Mouse (Mus musculus): ENCODE measurements at regions not wholly inside any gene's neighbourhood (a gene's known extent, or its start where the extent isn't known, plus 50 kb on each side); places are given as distances from the start of the nearest gene placed in this dataset.

DNA sequence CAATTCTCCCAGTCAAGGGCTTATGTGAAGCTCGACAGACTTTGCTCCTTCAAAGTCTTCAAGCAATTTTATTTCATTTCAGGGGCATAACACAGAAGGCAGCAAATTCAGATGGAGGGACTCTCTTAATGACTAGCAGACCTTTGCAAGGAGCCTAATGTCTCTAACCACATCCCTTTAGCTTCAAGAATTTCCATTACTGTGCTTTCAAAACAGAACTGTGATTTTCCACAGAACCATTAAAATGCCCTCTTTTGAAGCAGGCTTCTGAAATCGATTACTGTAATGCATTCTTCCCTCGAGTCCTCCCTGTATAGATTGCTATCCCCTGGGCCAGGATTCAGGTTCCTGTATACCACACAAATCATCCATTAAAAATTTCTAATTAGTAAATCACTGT, 80.9 kb upstream of the Tac1 start:
- CTCF ChIA-PET, result no interaction called here

DNA sequence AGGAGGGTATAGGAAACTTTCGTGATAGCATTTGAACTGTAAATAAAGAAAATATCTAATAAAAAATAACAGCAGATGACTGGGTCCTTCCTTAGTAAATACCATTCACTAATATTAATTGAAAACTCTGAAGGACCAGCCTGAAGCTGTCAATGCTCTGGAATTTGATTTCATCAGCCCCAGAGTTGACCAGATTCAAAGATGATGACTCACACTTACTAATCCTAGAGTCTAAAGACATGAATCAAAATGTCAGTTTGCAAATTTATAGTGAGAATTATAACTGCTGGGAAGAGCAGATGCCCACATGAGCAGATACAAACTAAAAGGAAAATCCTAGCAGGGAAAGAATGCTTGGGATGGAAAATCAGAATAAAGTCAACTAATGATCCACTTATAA, 77.8 kb upstream of the Tac1 start:
- CTCF ChIA-PET, result no interaction called here

- CTCF ChIA-PET, result no interaction called here
These were observed 60.4 kb upstream of the Tac1 start for GRCm38 (mm10) chr6:7494299-7494698.

- CTCF ChIA-PET, result no interaction called here
These were observed 57.9 kb upstream of the Tac1 start for GRCm38 (mm10) chr6:7496766-7497165.

Measured in spleen, embryonic (tissue).